Mouse (Mus musculus): Measurements from ENCODE around the gene Spryd7. TPM values are rescaled to one million over a fixed set of nuclear protein-coding genes. Genes with fewer than 3 reads are reported as not detected.
"Not testable (repeated sequence)": the region's sequence is repeated elsewhere in the genome, so short reads cannot be mapped to it uniquely, and the experiment has no call there.

Gene Spryd7
- polyA plus RNA-seq, 1 experiment from 2014 or later: 51.3 TPM

DNA sequence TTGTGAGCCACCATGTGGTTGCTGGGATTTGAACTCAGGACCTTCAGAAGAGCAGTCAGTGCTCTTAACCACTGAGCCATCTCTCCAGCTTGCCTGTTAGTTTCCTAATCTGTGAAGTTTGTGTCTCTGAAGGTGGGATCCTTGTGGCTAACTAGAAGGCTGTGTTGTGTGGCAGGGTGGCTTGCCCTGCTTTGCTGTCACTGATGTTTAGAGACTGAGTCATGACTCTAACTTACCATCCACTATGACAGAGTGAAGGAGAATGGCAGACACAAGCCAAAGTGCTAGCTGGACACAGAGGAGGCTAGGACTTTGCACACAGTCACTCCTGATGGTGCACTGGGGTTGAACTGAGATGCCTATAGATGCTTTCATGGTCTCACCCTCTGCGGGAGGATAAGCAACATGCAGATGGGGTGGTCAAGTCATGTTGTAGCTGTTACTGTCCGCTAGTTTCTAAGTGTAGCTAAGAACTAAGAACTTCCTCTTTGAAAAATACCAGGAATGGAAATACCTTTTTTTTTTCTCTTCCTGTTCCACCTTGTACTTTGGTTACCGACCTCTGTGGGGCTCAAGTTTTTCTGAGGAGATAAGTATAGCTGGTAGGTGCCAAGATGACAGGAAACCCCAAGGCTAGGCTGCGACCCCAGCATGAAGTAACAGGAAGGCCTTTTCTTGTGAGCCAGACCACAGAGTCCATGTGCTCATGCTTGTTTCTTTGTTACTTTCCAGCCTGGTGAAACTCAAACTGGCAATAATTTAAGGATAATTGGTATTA is 32.8 kb upstream of the Spryd7 start:
- Histone ChIP-seq H3K27me3 (ENCODE audit: control insufficient read depth, insufficient read depth, low read length) (no peaks in the 10 kb centered on the region), H3K4me3 (replicated peaks; ENCODE audit: low read depth, low read length) (no peak overlapping the region), H3K4me1 (ENCODE audit: control insufficient read depth, insufficient read depth, low read length) (no peaks in the 10 kb centered on the region), H3K9me3 (ENCODE audit: control insufficient read depth, low read length) (no peaks in the 10 kb centered on the region), H3K4me2 (ENCODE audit: low read length) (no peak overlapping the region), H3K36me3 (ENCODE audit: control insufficient read depth, insufficient read depth, low read length) (no peaks in the 10 kb centered on the region), H3K9ac (replicated peaks; ENCODE audit: low read length) (no peak overlapping the region), H3K27ac (replicated peaks; ENCODE audit: low read depth, low read length) (no peak overlapping the region)
- WGBS: 84% methylated on average over 4 of the region's 4 CpGs
- DNase-seq (no peak), ATAC-seq (ENCODE audit: low FRiP score, low TSS enrichment) (no peak)

DNA sequence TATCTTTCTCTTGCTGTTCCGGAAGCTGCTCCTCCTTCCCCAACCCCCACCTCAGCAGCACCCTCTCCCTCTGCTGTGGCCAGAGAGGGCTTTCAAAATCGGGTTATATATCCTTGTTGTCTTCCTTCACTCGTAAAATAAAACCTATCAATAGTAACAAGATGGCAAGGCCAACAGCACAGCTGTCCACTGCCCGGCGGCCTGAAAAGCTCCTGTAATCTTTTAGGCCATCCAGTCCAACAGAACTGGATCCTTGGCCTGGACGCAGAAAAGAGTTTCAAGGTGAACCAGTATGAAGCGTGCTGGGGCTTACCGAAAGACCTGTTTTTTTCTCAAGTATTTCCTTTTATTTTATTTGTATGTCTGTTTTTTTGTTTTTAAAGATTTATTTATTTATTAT is 19.3 kb upstream of the Spryd7 start:
- Histone ChIP-seq H3K9ac (replicated peaks; ENCODE audit: low read length) (no peak overlapping the region), H3K4me1 (ENCODE audit: control insufficient read depth, insufficient read depth, low read length) (no peaks in the 10 kb centered on the region), H3K36me3 (ENCODE audit: control insufficient read depth, insufficient read depth, low read length) (no peaks in the 10 kb centered on the region), H3K27me3 (ENCODE audit: control insufficient read depth, insufficient read depth, low read length) (no peaks in the 10 kb centered on the region), H3K27ac (replicated peaks; ENCODE audit: low read depth, low read length) (no peak overlapping the region), H3K4me3 (replicated peaks; ENCODE audit: low read depth, low read length) (no peak overlapping the region), H3K4me2 (ENCODE audit: low read length) (no peak overlapping the region), H3K9me3 (ENCODE audit: control insufficient read depth, low read length) (no peaks in the 10 kb centered on the region)
- ATAC-seq (ENCODE audit: low FRiP score, low TSS enrichment) (no peak), DNase-seq (no peak)
- 90% methylated on average over 8 of the region's 8 CpGs for WGBS

DNA sequence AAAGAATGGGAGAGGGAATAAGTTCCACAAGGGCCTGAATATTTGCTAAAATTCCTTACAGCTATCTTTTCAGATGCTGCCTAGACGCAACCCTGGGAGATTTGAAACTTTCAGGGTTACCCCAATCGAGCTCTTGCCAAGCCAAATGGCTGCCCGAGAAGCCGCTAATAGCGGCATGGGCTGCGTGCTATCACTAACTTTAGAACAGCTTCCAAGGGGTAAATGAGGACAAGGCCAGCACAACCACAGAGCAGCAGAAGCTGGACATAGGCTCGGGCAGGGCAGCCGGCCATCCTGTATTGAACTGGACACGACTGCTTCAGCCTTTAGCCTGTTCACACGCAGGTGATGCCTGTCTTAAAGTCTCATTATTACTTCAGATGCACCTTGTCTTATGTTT is 18.4 kb upstream of the Spryd7 start:
- no peak overlapping the region for H3K4me3 ChIP-seq (replicated peaks; ENCODE audit: low read depth, low read length)
- no peaks in the 10 kb centered on the region for H3K36me3 ChIP-seq (ENCODE audit: control insufficient read depth, insufficient read depth, low read length)
- no peak overlapping the region for H3K27ac ChIP-seq (replicated peaks; ENCODE audit: low read depth, low read length)
- DNase-seq (no peak), ATAC-seq (ENCODE audit: low FRiP score, low TSS enrichment) (no peak)
- H3K4me1 ChIP-seq (ENCODE audit: control insufficient read depth, insufficient read depth, low read length): no peaks in the 10 kb centered on the region
- H3K4me2 ChIP-seq (ENCODE audit: low read length): no peak overlapping the region
- WGBS: 88% methylated on average over 10 of the region's 10 CpGs
- H3K9me3 ChIP-seq (ENCODE audit: control insufficient read depth, low read length): no peaks in the 10 kb centered on the region
- H3K27me3 ChIP-seq (ENCODE audit: control insufficient read depth, insufficient read depth, low read length): no peaks in the 10 kb centered on the region
- H3K9ac ChIP-seq (replicated peaks; ENCODE audit: low read length): no peak overlapping the region

GRCm38 (mm10) chr14:61572131-61572530 is 15.4 kb upstream of the Spryd7 start:
- Histone ChIP-seq H3K36me3 (ENCODE audit: control insufficient read depth, insufficient read depth, low read length) (no peaks in the 10 kb centered on the region), H3K27ac (replicated peaks; ENCODE audit: low read depth, low read length) (no peak overlapping the region), H3K4me3 (replicated peaks; ENCODE audit: low read depth, low read length) (no peak overlapping the region), H3K4me2 (ENCODE audit: low read length) (no peak overlapping the region), H3K9ac (replicated peaks; ENCODE audit: low read length) (no peak overlapping the region), H3K27me3 (ENCODE audit: control insufficient read depth, insufficient read depth, low read length) (no peaks in the 10 kb centered on the region), H3K9me3 (ENCODE audit: control insufficient read depth, low read length) (no peaks in the 10 kb centered on the region), H3K4me1 (ENCODE audit: control insufficient read depth, insufficient read depth, low read length) (no peaks in the 10 kb centered on the region)
- DNase-seq (no peak), ATAC-seq (ENCODE audit: low FRiP score, low TSS enrichment) (no peak)
- 74% methylated on average over 2 of the region's 2 CpGs for WGBS

GRCm38 (mm10) chr14:61571366-61571765 is 14.7 kb upstream of the Spryd7 start:
- Histone ChIP-seq H3K4me1 (ENCODE audit: control insufficient read depth, insufficient read depth, low read length) (no peaks in the 10 kb centered on the region), H3K4me2 (ENCODE audit: low read length) (no peak overlapping the region), H3K27me3 (ENCODE audit: control insufficient read depth, insufficient read depth, low read length) (no peaks in the 10 kb centered on the region), H3K9ac (replicated peaks; ENCODE audit: low read length) (no peak overlapping the region), H3K9me3 (ENCODE audit: control insufficient read depth, low read length) (no peaks in the 10 kb centered on the region), H3K36me3 (ENCODE audit: control insufficient read depth, insufficient read depth, low read length) (no peaks in the 10 kb centered on the region), H3K4me3 (replicated peaks; ENCODE audit: low read depth, low read length) (no peak overlapping the region), H3K27ac (replicated peaks; ENCODE audit: low read depth, low read length) (no peak overlapping the region)
- 14% methylated on average over 4 of the region's 4 CpGs for WGBS
- peak; percentile 92 for DNase-seq
- ATAC-seq (ENCODE audit: low FRiP score, low TSS enrichment): no peak

GRCm38 (mm10) chr14:61569344-61569743 is 12.7 kb upstream of the Spryd7 start:
- Histone ChIP-seq H3K4me3 (replicated peaks; ENCODE audit: low read depth, low read length) (no peak overlapping the region), H3K9ac (replicated peaks; ENCODE audit: low read length) (no peak overlapping the region)
- WGBS: 68% methylated on average over 2 of the region's 2 CpGs

GRCm38 (mm10) chr14:61566211-61566610 is 9.5 kb upstream of the Spryd7 start:
- not testable (repeated sequence) for H3K9me3 ChIP-seq (ENCODE audit: control insufficient read depth, low read length); H3K27ac ChIP-seq (replicated peaks; ENCODE audit: low read depth, low read length); H3K36me3 ChIP-seq (ENCODE audit: control insufficient read depth, insufficient read depth, low read length); H3K4me1 ChIP-seq (ENCODE audit: control insufficient read depth, insufficient read depth, low read length); DNase-seq; H3K9ac ChIP-seq (replicated peaks; ENCODE audit: low read length); ATAC-seq (ENCODE audit: low FRiP score, low TSS enrichment); H3K4me3 ChIP-seq (replicated peaks; ENCODE audit: low read depth, low read length); H3K4me2 ChIP-seq (ENCODE audit: low read length); H3K27me3 ChIP-seq (ENCODE audit: control insufficient read depth, insufficient read depth, low read length)
- 96% methylated on average over 4 of the region's 4 CpGs for WGBS

More at GRCm38 (mm10) chr14:61569344-61569743, 12.7 kb upstream of the Spryd7 start:
- H3K27ac ChIP-seq (replicated peaks; ENCODE audit: low read depth, low read length): no peak overlapping the region
- DNase-seq (no peak), ATAC-seq (ENCODE audit: low FRiP score, low TSS enrichment) (no peak)
- no peaks in the 10 kb centered on the region for H3K4me1 ChIP-seq (ENCODE audit: control insufficient read depth, insufficient read depth, low read length)
- H3K27me3 ChIP-seq (ENCODE audit: control insufficient read depth, insufficient read depth, low read length): no peaks in the 10 kb centered on the region
- H3K4me2 ChIP-seq (ENCODE audit: low read length): no peak overlapping the region
- H3K36me3 ChIP-seq (ENCODE audit: control insufficient read depth, insufficient read depth, low read length): no peaks in the 10 kb centered on the region
- no peaks in the 10 kb centered on the region for H3K9me3 ChIP-seq (ENCODE audit: control insufficient read depth, low read length)

- H3K27me3 ChIP-seq (ENCODE audit: control insufficient read depth, insufficient read depth, low read length): no peaks in the 10 kb centered on the region
- no peak overlapping the region for H3K9ac ChIP-seq (replicated peaks; ENCODE audit: low read length)
- 0 out of 2 replicates have a peak, but pooled peaks cover 2% of the 10 kb centered on the region for H3K4me1 ChIP-seq (ENCODE audit: control insufficient read depth, insufficient read depth, low read length)
- no peak for DNase-seq
- no peaks in the 10 kb centered on the region for H3K36me3 ChIP-seq (ENCODE audit: control insufficient read depth, insufficient read depth, low read length)
- no peak overlapping the region for H3K4me3 ChIP-seq (replicated peaks; ENCODE audit: low read depth, low read length)
- no peak for ATAC-seq (ENCODE audit: low FRiP score, low TSS enrichment)
- H3K27ac ChIP-seq (replicated peaks; ENCODE audit: low read depth, low read length): no peak overlapping the region
- WGBS: 74% methylated on average over 3 of the region's 3 CpGs
- no peaks in the 10 kb centered on the region for H3K9me3 ChIP-seq (ENCODE audit: control insufficient read depth, low read length)
- H3K4me2 ChIP-seq (ENCODE audit: low read length): no peak overlapping the region
These were observed 3.2 kb upstream of the Spryd7 start for GRCm38 (mm10) chr14:61559856-61560255.

- 94% methylated on average over 6 of the region's 6 CpGs for WGBS
- Histone ChIP-seq H3K9ac (replicated peaks; ENCODE audit: low read length) (no peak overlapping the region), H3K4me2 (ENCODE audit: low read length) (no peak overlapping the region), H3K36me3 (ENCODE audit: control insufficient read depth, insufficient read depth, low read length) (no peaks in the 10 kb centered on the region), H3K27ac (replicated peaks; ENCODE audit: low read depth, low read length) (no peak overlapping the region), H3K4me1 (ENCODE audit: control insufficient read depth, insufficient read depth, low read length) (0 out of 2 replicates have a peak, but pooled peaks cover 2% of the 10 kb centered on the region), H3K4me3 (replicated peaks; ENCODE audit: low read depth, low read length) (no peak overlapping the region), H3K27me3 (ENCODE audit: control insufficient read depth, insufficient read depth, low read length) (no peaks in the 10 kb centered on the region), H3K9me3 (ENCODE audit: control insufficient read depth, low read length) (no peaks in the 10 kb centered on the region)
- ATAC-seq (ENCODE audit: low FRiP score, low TSS enrichment) (no peak), DNase-seq (no peak)
These were observed 2.2 kb upstream of the Spryd7 start for GRCm38 (mm10) chr14:61558901-61559300.
